Mouse (Mus musculus) ES-E14 (cell line): ENCODE measurements at regions not wholly inside any gene's neighbourhood (a gene's known extent, or its start where the extent isn't known, plus 50 kb on each side); places are given as distances from the start of the nearest gene placed in this dataset.

Experiments used
- CHD2 ChIP-seq: IDR thresholded peaks from 2 replicates; pipeline ENCODE4 v1.6.1; 2014; ENCODE audit warnings: mild to moderate bottlenecking, low read depth, low read length, inconsistent platforms
- HCFC1 ChIP-seq: IDR thresholded peaks from 2 replicates; pipeline ENCODE4 v1.6.1; 2012; ENCODE audit warnings: low read length, inconsistent platforms, borderline replicate concordance; ENCODE audit not compliant: insufficient read depth
- MAFK ChIP-seq: IDR thresholded peaks from 2 replicates; pipeline ENCODE4 v1.6.1; 2014; ENCODE audit warnings: mild to moderate bottlenecking, low read depth, low read length, inconsistent platforms; ENCODE audit not compliant: insufficient read depth
- ZC3H11A ChIP-seq: IDR thresholded peaks from 2 replicates; pipeline ENCODE4 v1.6.1; 2012; ENCODE audit warnings: low read depth, mild to moderate bottlenecking, inconsistent platforms, low read length, borderline replicate concordance
- ZNF384 ChIP-seq: IDR thresholded peaks from 2 replicates; pipeline ENCODE4 v1.6.1; 2012; ENCODE audit warnings: low read depth, low read length, inconsistent platforms

GRCm38 (mm10) chr3:35245946-35246665 is 507.8 kb upstream of the Atp11b start:
- TF ChIP-seq ZNF384 (no peak), MAFK (no peak), CHD2 (no peak), HCFC1 (no peak), ZC3H11A (no peak)
